Mouse (Mus musculus): ENCODE measurements at regions not wholly inside any gene's neighbourhood (a gene's known extent, or its start where the extent isn't known, plus 50 kb on each side); places are given as distances from the start of the nearest gene placed in this dataset.

- Histone ChIP-seq H3K27me3 (ENCODE audit: insufficient read depth, low read length) (no peaks in the 10 kb centered on the region), H3K9me3 (ENCODE audit: low read length) (no peaks in the 10 kb centered on the region), H3K36me3 (ENCODE audit: insufficient read depth) (no peaks in the 10 kb centered on the region), H3K9ac (no peak overlapping the region), H3K27ac (ENCODE audit: low read depth, low read length) (no peak overlapping the region), H3K4me1 (ENCODE audit: insufficient read depth) (no peaks in the 10 kb centered on the region), H3K4me3 (ENCODE audit: low read depth, low read length) (no peak overlapping the region), H3K4me2 (ENCODE audit: low read depth) (no peak overlapping the region)
- 57% methylated on average over 19 of the region's 19 CpGs for WGBS
- TF ChIP-seq CTCF (IDR thresholded peaks at IDR 0.05; ENCODE audit: low read depth): no peak
- no peak for ATAC-seq
- DNase-seq: no peak
Measured at GRCm38 (mm10) chr2:169502717-169503597, 84.6 kb downstream of the Gm11011 start.

GRCm38 (mm10) chr2:169501736-169502340 is 85.7 kb downstream of the Gm11011 start:
- no peaks in the 10 kb centered on the region for H3K36me3 ChIP-seq (ENCODE audit: insufficient read depth)
- H3K4me3 ChIP-seq (ENCODE audit: low read depth, low read length): no peak overlapping the region
- no peak overlapping the region for H3K4me2 ChIP-seq (ENCODE audit: low read depth)
- 52% methylated on average over 11 of the region's 11 CpGs for whole genome bisulfite sequencing
- no peaks in the 10 kb centered on the region for H3K9me3 ChIP-seq (ENCODE audit: low read length)
- H3K27ac ChIP-seq (ENCODE audit: low read depth, low read length): no peak overlapping the region
- DNase-seq (no peak), ATAC-seq (no peak)
- no peaks in the 10 kb centered on the region for H3K27me3 ChIP-seq (ENCODE audit: insufficient read depth, low read length)
- no peak overlapping the region for H3K9ac ChIP-seq
- H3K4me1 ChIP-seq (ENCODE audit: insufficient read depth): no peaks in the 10 kb centered on the region
- no peak for TF ChIP-seq CTCF (IDR thresholded peaks at IDR 0.05; ENCODE audit: low read depth)

GRCm38 (mm10) chr2:169495368-169495767 is 92.2 kb downstream of the Gm11011 start:
- ATAC-seq (no peak), DNase-seq (no peak)
- 93% methylated on average over 10 of the region's 10 CpGs for WGBS
- Histone ChIP-seq H3K9me3 (ENCODE audit: low read length) (no peaks in the 10 kb centered on the region), H3K4me3 (ENCODE audit: low read depth, low read length) (no peak overlapping the region), H3K4me2 (ENCODE audit: low read depth) (no peak overlapping the region), H3K27me3 (ENCODE audit: insufficient read depth, low read length) (no peaks in the 10 kb centered on the region), H3K36me3 (ENCODE audit: insufficient read depth) (no peaks in the 10 kb centered on the region), H3K9ac (no peak overlapping the region), H3K27ac (ENCODE audit: low read depth, low read length) (no peak overlapping the region), H3K4me1 (ENCODE audit: insufficient read depth) (0 out of 2 replicates have a peak, but pooled peaks cover 4% of the 10 kb centered on the region)
- no peak for TF ChIP-seq CTCF (IDR thresholded peaks at IDR 0.05; ENCODE audit: low read depth)

GRCm38 (mm10) chr2:169494503-169495311 is 92.8 kb downstream of the Gm11011 start:
- Histone ChIP-seq H3K36me3 (ENCODE audit: insufficient read depth) (no peaks in the 10 kb centered on the region), H3K4me1 (ENCODE audit: insufficient read depth) (0 out of 2 replicates have a peak, but pooled peaks cover 4% of the 10 kb centered on the region), H3K4me2 (ENCODE audit: low read depth) (no peak overlapping the region), H3K9ac (no peak overlapping the region), H3K9me3 (ENCODE audit: low read length) (no peaks in the 10 kb centered on the region), H3K27ac (ENCODE audit: low read depth, low read length) (no peak overlapping the region), H3K4me3 (ENCODE audit: low read depth, low read length) (no peak overlapping the region), H3K27me3 (ENCODE audit: insufficient read depth, low read length) (no peaks in the 10 kb centered on the region)
- DNase-seq (no peak), ATAC-seq (no peak)
- WGBS: 49% methylated on average over 11 of the region's 11 CpGs
- TF ChIP-seq CTCF (IDR thresholded peaks at IDR 0.05; ENCODE audit: low read depth): no peak

GRCm38 (mm10) chr2:169493609-169494275 is 93.8 kb downstream of the Gm11011 start:
- Histone ChIP-seq H3K27ac (ENCODE audit: low read depth, low read length) (no peak overlapping the region), H3K36me3 (ENCODE audit: insufficient read depth) (no peaks in the 10 kb centered on the region), H3K27me3 (ENCODE audit: insufficient read depth, low read length) (no peaks in the 10 kb centered on the region), H3K4me3 (ENCODE audit: low read depth, low read length) (no peak overlapping the region), H3K4me1 (ENCODE audit: insufficient read depth) (0 out of 2 replicates have a peak, but pooled peaks cover 4% of the 10 kb centered on the region), H3K9ac (no peak overlapping the region), H3K9me3 (ENCODE audit: low read length) (no peaks in the 10 kb centered on the region), H3K4me2 (ENCODE audit: low read depth) (no peak overlapping the region)
- TF ChIP-seq CTCF (IDR thresholded peaks at IDR 0.05; ENCODE audit: low read depth): no peak
- ATAC-seq (no peak), DNase-seq (no peak)
- 45% methylated on average over 16 of the region's 16 CpGs for WGBS

- 91% methylated on average over 8 of the region's 8 CpGs for WGBS
Measured at GRCm38 (mm10) chr2:169483934-169484333, 103.6 kb downstream of the Gm11011 start.

More at GRCm38 (mm10) chr2:169483934-169484333, 103.6 kb downstream of the Gm11011 start:
- no peak overlapping the region for H3K4me2 ChIP-seq (ENCODE audit: low read depth)
- H3K9ac ChIP-seq: no peak overlapping the region
- no peak overlapping the region for H3K27ac ChIP-seq (ENCODE audit: low read depth, low read length)
- TF ChIP-seq CTCF (IDR thresholded peaks at IDR 0.05; ENCODE audit: low read depth): no peak
- ATAC-seq (no peak), DNase-seq (no peak)
- H3K27me3 ChIP-seq (ENCODE audit: insufficient read depth, low read length): no peaks in the 10 kb centered on the region
- H3K9me3 ChIP-seq (ENCODE audit: low read length): no peaks in the 10 kb centered on the region
- H3K4me1 ChIP-seq (ENCODE audit: insufficient read depth): no peaks in the 10 kb centered on the region; the same call in 1 of the 2 replicates
- no peaks in the 10 kb centered on the region for H3K36me3 ChIP-seq (ENCODE audit: insufficient read depth)
- no peak overlapping the region for H3K4me3 ChIP-seq (ENCODE audit: low read depth, low read length)

All from forebrain, postnatal 0 days (tissue).